Comparison of ENCODE assay signal across 19 mouse cellular contexts in genomic region chr12:99256463-99256862, GRCm38 (mm10).
DNase-seq lines count a peak whose midpoint lies in the region; ATAC-seq and TF ChIP-seq lines count a peak whose summit lies in the region.
"Had no signal": no experiment of that assay in that cellular context is flagged by ENCODE, and none has a peak within 500 bp of the region (broad histone marks: within the 10 kb centered on the region; RNA-seq: fewer than 3 reads in every experiment).

No protein-coding gene starts in this region.

- peaks cover 53% of the 10 kb centered on the region for H3K4me1 ChIP-seq in heart, embryonic 11.5 days (ENCODE audit: control insufficient read depth, insufficient read depth, low read length)
- H3K4me1 ChIP-seq in heart, postnatal 0 days (ENCODE audit: control insufficient read depth, insufficient read depth), result peaks cover 29% of the 10 kb centered on the region
- H3K4me1 ChIP-seq in liver, embryonic 11.5 days (replicated peaks; ENCODE audit: control insufficient read depth, insufficient read depth, low read length), result peaks cover 13% of the 10 kb centered on the region
- H3K4me1 ChIP-seq in liver, embryonic 12.5 days, result peaks cover 19% of the 10 kb centered on the region

- no peak for TF ChIP-seq CTCF in heart, postnatal 0 days (IDR thresholded peaks at IDR 0.05; ENCODE audit: low read depth)

- ATAC-seq in heart, embryonic 11.5 days (replicated peaks; ENCODE audit: insufficient number of reproducible peaks, low FRiP score, low TSS enrichment), result no peak
- ATAC-seq in heart, postnatal 0 days (ENCODE audit: insufficient read depth, low read depth), result no peak
- ATAC-seq in liver, embryonic 11.5 days (replicated peaks; ENCODE audit: low FRiP score), result 0 out of 2 replicates have a peak, but pooled peaks have one; percentile 18
- ATAC-seq in liver, embryonic 12.5 days, result no peak
- ATAC-seq in megakaryocyte-erythroid progenitor cell, adult 5-6 weeks (replicated peaks; ENCODE audit: low FRiP score, low TSS enrichment, poor library complexity, severe bottlenecking), result peak; percentile 6; the same call in 1 of the 2 replicates
- ATAC-seq: forebrain, embryonic 13.5 days had no signal

- no peak overlapping the region for H3K4me3 ChIP-seq in heart, embryonic 11.5 days (ENCODE audit: low read depth, low read length)
- H3K4me3 ChIP-seq in heart, postnatal 0 days (ENCODE audit: low read depth, low read length), result no peak overlapping the region
- no peak overlapping the region for H3K4me3 ChIP-seq in liver, embryonic 11.5 days (ENCODE audit: low read depth, low read length)
- H3K4me3 ChIP-seq in liver, embryonic 12.5 days, result no peak overlapping the region
- H3K4me3 ChIP-seq: forebrain, embryonic 13.5 days; hindbrain, embryonic 15.5 days; limb, embryonic 13.5 days had no signal

- DNase-seq in heart, adult 8-10 months (ENCODE audit: low spot score), result no peak
- DNase-seq in heart, postnatal 0 days (ENCODE audit: low spot score), result no peak
- DNase-seq in heart, adult 11 months, result no peak
- DNase-seq in liver, embryonic 11.5 days (ENCODE audit: low spot score), result no peak
- DNase-seq in spleen, postnatal 4 days (ENCODE audit: low spot score in 2 of 2), result no peak
- DNase-seq: cerebellum, adult 8-10 months; kidney, adult 9 months; layer of hippocampus, adult 9-11 months; lung, embryonic 14.5 days; right cerebral cortex, adult 18-20 months; right cerebral cortex, postnatal 4 days; thymus, adult 18-20 months; thymus, postnatal 36 days had no signal

- no peaks in the 10 kb centered on the region for H3K27me3 ChIP-seq in heart, embryonic 11.5 days (ENCODE audit: control insufficient read depth, insufficient read depth, low read length)
- no peaks in the 10 kb centered on the region for H3K27me3 ChIP-seq in heart, postnatal 0 days (ENCODE audit: control insufficient read depth, insufficient read depth, low read length)
- no peaks in the 10 kb centered on the region for H3K27me3 ChIP-seq in liver, embryonic 11.5 days (replicated peaks; ENCODE audit: control insufficient read depth, insufficient read depth, low read length)
- no peaks in the 10 kb centered on the region for H3K27me3 ChIP-seq in liver, embryonic 12.5 days (replicated peaks)
- H3K27me3 ChIP-seq: forebrain, embryonic 13.5 days; hindbrain, embryonic 15.5 days; limb, embryonic 13.5 days had no signal

- H3K36me3 ChIP-seq in heart, embryonic 11.5 days (ENCODE audit: control insufficient read depth, insufficient read depth, low read length), result no peaks in the 10 kb centered on the region
- no peaks in the 10 kb centered on the region for H3K36me3 ChIP-seq in heart, postnatal 0 days (replicated peaks; ENCODE audit: control insufficient read depth, insufficient read depth, low read length)
- H3K36me3 ChIP-seq in liver, embryonic 11.5 days (ENCODE audit: control insufficient read depth, insufficient read depth, low read length), result no peaks in the 10 kb centered on the region
- H3K36me3 ChIP-seq in liver, embryonic 12.5 days, result no peaks in the 10 kb centered on the region
- H3K36me3 ChIP-seq: hindbrain, embryonic 15.5 days had no signal

- H3K9ac ChIP-seq in heart, embryonic 11.5 days (ENCODE audit: low read depth, low read length), result no peak overlapping the region
- no peak overlapping the region for H3K9ac ChIP-seq in heart, postnatal 0 days (replicated peaks; ENCODE audit: low read depth, low read length)
- H3K9ac ChIP-seq in liver, embryonic 11.5 days (ENCODE audit: low read depth, low read length), result no peak overlapping the region
- no peak overlapping the region for H3K9ac ChIP-seq in liver, embryonic 12.5 days
- H3K9ac ChIP-seq: forebrain, embryonic 13.5 days; hindbrain, embryonic 15.5 days; limb, embryonic 13.5 days; lung, embryonic 14.5 days had no signal

- 69% methylated on average over 5 of the region's 5 CpGs for WGBS in heart, embryonic 11.5 days (ENCODE audit: insufficient replicate concordance)
- WGBS in heart, postnatal 0 days, result 69% methylated on average over 5 of the region's 5 CpGs
- WGBS in liver, embryonic 11.5 days, result 70% methylated on average over 5 of the region's 5 CpGs
- WGBS in liver, embryonic 12.5 days (ENCODE audit: insufficient replicate concordance), result 64% methylated on average over 5 of the region's 5 CpGs

- H3K27ac ChIP-seq in heart, embryonic 11.5 days (ENCODE audit: low read depth, low read length), result peak overlapping the region; percentile 46; the same call in 1 of the 2 replicates
- peak overlapping the region; percentile 28; the same call in 1 of the 2 replicates for H3K27ac ChIP-seq in heart, postnatal 0 days (ENCODE audit: low read depth)
- H3K27ac ChIP-seq in liver, embryonic 11.5 days (ENCODE audit: low read depth, low read length), result no peak overlapping the region
- H3K27ac ChIP-seq in liver, embryonic 12.5 days, result no peak overlapping the region
- H3K27ac ChIP-seq: forebrain, embryonic 13.5 days; hindbrain, embryonic 15.5 days; limb, embryonic 13.5 days had no signal

- no peak for TF ChIP-seq EP300 in heart, postnatal 0 days (IDR thresholded peaks at IDR 0.05; ENCODE audit: low read depth)

- H3K4me2 ChIP-seq in heart, embryonic 11.5 days, result no peak overlapping the region
- H3K4me2 ChIP-seq in heart, postnatal 0 days (ENCODE audit: low read depth, low read length), result no peak overlapping the region
- H3K4me2 ChIP-seq in liver, embryonic 11.5 days, result no peak overlapping the region
- H3K4me2 ChIP-seq in liver, embryonic 12.5 days, result no peak overlapping the region
- H3K4me2 ChIP-seq: forebrain, embryonic 13.5 days; hindbrain, embryonic 15.5 days; limb, embryonic 13.5 days; lung, embryonic 14.5 days had no signal

- H3K9me3 ChIP-seq in heart, embryonic 11.5 days (replicated peaks; ENCODE audit: control insufficient read depth, low read length), result no peaks in the 10 kb centered on the region
- no peaks in the 10 kb centered on the region for H3K9me3 ChIP-seq in heart, postnatal 0 days (replicated peaks; ENCODE audit: control insufficient read depth, low read length)
- H3K9me3 ChIP-seq in liver, embryonic 11.5 days (ENCODE audit: control insufficient read depth, low read length), result no peaks in the 10 kb centered on the region
- H3K9me3 ChIP-seq in liver, embryonic 12.5 days (replicated peaks), result no peaks in the 10 kb centered on the region
- H3K9me3 ChIP-seq: forebrain, embryonic 13.5 days; hindbrain, embryonic 15.5 days had no signal

Comparison
In these comparisons a context has a peak if more than half of its experiments do, and no peak if none do; other contexts are left out.
1. ATAC-seq: peak in liver, embryonic 11.5 days (single experiment) and megakaryocyte-erythroid progenitor cell, adult 5-6 weeks (single experiment); none in heart, embryonic 11.5 days (single experiment), heart, postnatal 0 days (single experiment) and liver, embryonic 12.5 days (single experiment).
2. H3K27ac ChIP-seq: peak in heart, embryonic 11.5 days (single experiment) and heart, postnatal 0 days (single experiment); none in liver, embryonic 11.5 days (single experiment) and liver, embryonic 12.5 days (single experiment).